Mouse (Mus musculus) A20 (cell line): ENCODE results near the gene Lin7a.
"Not testable (repeated sequence)": the region's sequence is repeated elsewhere in the genome, so short reads cannot be mapped to it uniquely, and the experiment has no call there.

ENCODE experiments used
- DNase-seq: peaks from one replicate; pipeline ENCODE4 v3.0.0-alpha.2; 2011; ENCODE audit warnings: low read depth, low spot score

The Lin7a gene

GRCm38 (mm10) chr10:107237076-107237475 is 34.4 kb upstream of the Lin7a start:
- DNase-seq = no peak

GRCm38 (mm10) chr10:107237736-107238135 is 33.8 kb upstream of the Lin7a start:
- DNase-seq = no peak

- DNase-seq = no peak
These were observed 33.2 kb upstream of the Lin7a start for GRCm38 (mm10) chr10:107238151-107238860.

GRCm38 (mm10) chr10:107238861-107239435 is 32.5 kb upstream of the Lin7a start:
- DNase-seq = no peak

- DNase-seq = no peak
These were observed 31.7 kb upstream of the Lin7a start for GRCm38 (mm10) chr10:107239651-107240330.

- no peak for DNase-seq
These were observed 31.0 kb upstream of the Lin7a start for GRCm38 (mm10) chr10:107240446-107240845.

GRCm38 (mm10) chr10:107240986-107241385 is 30.5 kb upstream of the Lin7a start:
- DNase-seq = no peak

GRCm38 (mm10) chr10:107241406-107241805 is 30.1 kb upstream of the Lin7a start:
- DNase-seq = no peak

- DNase-seq = not testable (repeated sequence)
These were observed 29.5 kb upstream of the Lin7a start for GRCm38 (mm10) chr10:107241999-107242398.

GRCm38 (mm10) chr10:107242696-107243400 is 28.6 kb upstream of the Lin7a start:
- DNase-seq = no peak

GRCm38 (mm10) chr10:107244211-107244610 is 27.3 kb upstream of the Lin7a start:
- no peak for DNase-seq

- no peak for DNase-seq
These were observed 26.6 kb upstream of the Lin7a start for GRCm38 (mm10) chr10:107244691-107245530.

- no peak for DNase-seq
These were observed 26.0 kb upstream of the Lin7a start for GRCm38 (mm10) chr10:107245531-107245840.

GRCm38 (mm10) chr10:107245961-107246460 is 25.5 kb upstream of the Lin7a start:
- DNase-seq = no peak

GRCm38 (mm10) chr10:107247001-107247670 is 24.4 kb upstream of the Lin7a start:
- no peak for DNase-seq

GRCm38 (mm10) chr10:107248481-107248880 is 23.0 kb upstream of the Lin7a start:
- no peak for DNase-seq

- no peak for DNase-seq
These were observed 22.4 kb upstream of the Lin7a start for GRCm38 (mm10) chr10:107249056-107249455.

GRCm38 (mm10) chr10:107249606-107250186 is 21.8 kb upstream of the Lin7a start:
- DNase-seq = no peak

- no peak for DNase-seq
These were observed 20.9 kb upstream of the Lin7a start for GRCm38 (mm10) chr10:107250346-107251210.
